Mouse (Mus musculus) liver, adult 2 months (tissue): ENCODE results near the gene Eftud2. TPM values are rescaled to one million over a fixed set of nuclear protein-coding genes. Genes with fewer than 3 reads are reported as not detected.

Source experiments
- DNase-seq: peaks from one replicate; pipeline ENCODE4 v3.0.0-alpha.2; 2011; ENCODE audit warnings: low read depth, low spot score; ENCODE audit errors: extremely low read depth
- H3K27ac ChIP-seq: fragments of 200-500 bp; replicated peaks from 2 replicates; pipeline ENCODE4 v1.5.1; 2012; ENCODE audit warnings: low read depth, mild to moderate bottlenecking, control low read depth, inconsistent platforms, low read length; ENCODE audit not compliant: insufficient read depth
- H3K27me3 ChIP-seq: fragments of 200-500 bp; 2 replicates; pipeline ENCODE4 v1.6.1; 2012; ENCODE audit warnings: mild to moderate bottlenecking, moderate library complexity, low read length, inconsistent platforms; ENCODE audit not compliant: control insufficient read depth, insufficient read depth
- H3K36me3 ChIP-seq: fragments of 200-500 bp; 2 replicates; pipeline ENCODE4 v1.6.1; 2012; ENCODE audit warnings: low read length, inconsistent platforms; ENCODE audit not compliant: control insufficient read depth, insufficient read depth
- H3K4me1 ChIP-seq: fragments of 200-500 bp; 2 replicates; pipeline ENCODE4 v1.6.1; 2011; ENCODE audit warnings: low read length; ENCODE audit not compliant: control insufficient read depth, insufficient read depth
- H3K4me3 ChIP-seq: fragments of 200-500 bp; 2 replicates; pipeline ENCODE4 v1.5.1; 2011; ENCODE audit warnings: low read depth, mild to moderate bottlenecking, control low read depth, low read length, moderate library complexity; ENCODE audit not compliant: insufficient read depth
- H3K79me2 ChIP-seq: fragments of 200-500 bp; 2 replicates; pipeline ENCODE4 v1.6.1; 2012; ENCODE audit warnings: inconsistent platforms, mild to moderate bottlenecking, low read length, moderate library complexity; ENCODE audit not compliant: control insufficient read depth, insufficient read depth
- H3K9ac ChIP-seq: fragments of 200-500 bp; 2 replicates; pipeline ENCODE4 v1.6.1; 2012; ENCODE audit warnings: low read depth, mild to moderate bottlenecking, control low read depth, inconsistent platforms, low read length
- CTCF ChIP-seq: fragments of 200-500 bp; IDR thresholded peaks from 2 replicates; pipeline ENCODE4 v1.5.1; 2011; ENCODE audit warnings: low read depth, low read length, control low read depth
- POLR2A ChIP-seq: fragments of 200-500 bp; IDR thresholded peaks from 2 replicates; pipeline ENCODE4 v1.6.1; 2011; ENCODE audit warnings: low read length, control low read depth; ENCODE audit not compliant: insufficient read depth; ENCODE audit errors: extremely low read depth
- WGBS: fragments of 180-500 bp; shearing (Covaris S2); methylation state at CpG from one replicate; pipeline ENCODE4 v1.1.7; 2018; 5-methylcytosine and 5-hydroxymethylcytosine counted together
- polyA plus RNA-seq: library from polyadenylated mRNA; depleted of rRNA; stranded (reverse); fragments of >200 nt; gene quantifications from 2 replicates; pipeline ENCODE4 v1.2.3, GENCODE M21; 2012
- total RNA-seq: library from RNA; depleted of rRNA; stranded (reverse); fragments of >200 nt; gene quantifications from 2 replicates; pipeline ENCODE4 v1.2.3, GENCODE M21; 2014

The Eftud2 gene
- total and polyA plus RNA-seq, 2 experiments = 16.2 to 53.3 TPM

GRCm38 (mm10) chr11:102820432-102820831 lies 60.4 kb downstream of the Eftud2 start:
- TF ChIP-seq CTCF = no peak
- WGBS = 33% methylated on average over 3 of the region's 3 CpGs
- Histone ChIP-seq H3K4me3 (no peak overlapping the region), H3K36me3 (no peaks in the 10 kb centered on the region), H3K79me2 (no peaks in the 10 kb centered on the region), H3K27ac (no peak overlapping the region), H3K27me3 (peaks cover 23% of the 10 kb centered on the region), H3K4me1 (no peaks in the 10 kb centered on the region), H3K9ac (no peak overlapping the region)
- DNase-seq = no peak

GRCm38 (mm10) chr11:102819783-102820385 lies 60.9 kb downstream of the Eftud2 start:
- Histone ChIP-seq H3K36me3 (no peaks in the 10 kb centered on the region), H3K4me1 (no peaks in the 10 kb centered on the region), H3K4me3 (no peak overlapping the region), H3K27ac (no peak overlapping the region), H3K27me3 (peaks cover 23% of the 10 kb centered on the region), H3K9ac (no peak overlapping the region), H3K79me2 (no peaks in the 10 kb centered on the region)
- no peak for DNase-seq
- TF ChIP-seq POLR2A = no peak
- no peak for TF ChIP-seq CTCF
- 15% methylated on average over 14 of the region's 14 CpGs for WGBS

- 3% methylated on average over 85 of the region's 97 CpGs for WGBS
- TF ChIP-seq POLR2A (no peak), CTCF (no peak)
- Histone ChIP-seq H3K4me3 (peak within 1 kb of the TSS; percentile 53; the same call in 1 of the 2 replicates), H3K79me2 (no peaks in the 10 kb centered on the region), H3K27me3 (peaks cover 20% of the 10 kb centered on the region), H3K4me1 (no peaks in the 10 kb centered on the region), H3K9ac (peak within 1 kb of the TSS; percentile 56), H3K36me3 (no peaks in the 10 kb centered on the region), H3K27ac (no peak within 1 kb of the TSS)
- DNase-seq = no peak
Measured at GRCm38 (mm10) chr11:102819021-102819782, 61.6 kb downstream of the Eftud2 start, which contains the start of gene Gjc1. TSS of gene Gjc1 (minus strand) at chr11:102819700.

GRCm38 (mm10) chr11:102818121-102819020 lies 62.4 kb downstream of the Eftud2 start:
- Histone ChIP-seq H3K27ac (no peak overlapping the region), H3K9ac (peak overlapping the region; percentile 56), H3K36me3 (no peaks in the 10 kb centered on the region), H3K27me3 (peaks cover 22% of the 10 kb centered on the region), H3K4me3 (peak overlapping the region; percentile 53; the same call in 1 of the 2 replicates), H3K4me1 (no peaks in the 10 kb centered on the region), H3K79me2 (no peaks in the 10 kb centered on the region; the same call in 1 of the 2 replicates)
- DNase-seq = no peak
- no peak for TF ChIP-seq CTCF
- no peak for TF ChIP-seq POLR2A
- WGBS = 3% methylated on average over 81 of the region's 92 CpGs

GRCm38 (mm10) chr11:102814881-102815280 lies 65.9 kb downstream of the Eftud2 start:
- H3K4me1 ChIP-seq = no peaks in the 10 kb centered on the region
- H3K4me3 ChIP-seq = no peak overlapping the region
- DNase-seq = no peak
- H3K27me3 ChIP-seq = peaks cover 18% of the 10 kb centered on the region
- no peak overlapping the region for H3K9ac ChIP-seq
- H3K36me3 ChIP-seq = no peaks in the 10 kb centered on the region
- no peak for TF ChIP-seq POLR2A
- no peak for TF ChIP-seq CTCF
- H3K27ac ChIP-seq = no peak overlapping the region
- H3K79me2 ChIP-seq = no peaks in the 10 kb centered on the region; the same call in 1 of the 2 replicates
